Mouse (Mus musculus) lung, adult 2 months (tissue): Measurements from ENCODE around the gene Pstk.

ENCODE experiments used
- CTCF ChIP-seq: fragments of 200-500 bp; IDR thresholded peaks from 2 replicates; pipeline ENCODE4 v1.5.1; 2011; ENCODE audit warnings: mild to moderate bottlenecking, low read length, control low read depth; ENCODE audit not compliant: insufficient read depth
- POLR2A ChIP-seq: fragments of 200-500 bp; IDR thresholded peaks from 2 replicates; pipeline ENCODE4 v1.6.1; 2011; ENCODE audit warnings: low read depth, mild to moderate bottlenecking, control low read depth, low read length, borderline replicate concordance; ENCODE audit errors: extremely low read depth

DNA sequence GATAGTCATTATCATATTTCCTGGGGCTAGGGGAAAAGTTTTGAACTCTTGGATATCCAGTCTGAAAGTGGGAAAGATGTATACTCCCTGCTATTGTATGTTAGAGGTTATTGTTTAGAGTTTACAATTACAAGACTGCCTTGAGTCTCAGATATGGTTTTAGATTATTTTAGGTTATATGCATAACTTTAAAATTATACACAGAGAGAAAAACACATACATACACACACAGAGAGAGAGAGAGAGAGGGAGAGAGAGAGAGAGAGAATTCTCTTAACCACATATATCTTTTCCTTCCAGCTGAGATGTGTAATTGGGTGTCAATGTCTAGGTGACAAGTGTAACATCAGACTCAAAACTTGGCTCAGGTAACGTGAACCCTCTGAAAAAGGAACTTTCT, 37.4 kb upstream of the Pstk start, which contains the start of gene Fam24a:
- TF ChIP-seq CTCF (no peak), POLR2A (no peak)
